Mouse (Mus musculus) limb, embryonic 11.5 days (tissue): ENCODE results near the gene Brd3os. TPM values are rescaled to one million over a fixed set of nuclear protein-coding genes. Genes with fewer than 3 reads are reported as not detected.

ENCODE experiments used
- ATAC-seq: fragments of 200-750 bp; cut with Nextera tagmentation; 2 replicates; pipeline ENCODE4 v1.8.0; 2017; ENCODE audit warnings: low read depth; ENCODE audit not compliant: insufficient number of reproducible peaks, low FRiP score, low TSS enrichment
- DNase-seq: peaks from one replicate; pipeline ENCODE4 v3.0.0-alpha.2; 2015; ENCODE audit warnings: low spot score
- H3K27ac ChIP-seq: fragments of 300-500 bp; sonication (generic); replicated peaks from 2 replicates; pipeline ENCODE4 v1.5.1; 2014; ENCODE audit warnings: low read depth, mild to moderate bottlenecking, low read length
- H3K27me3 ChIP-seq: fragments of 300-500 bp; sonication (generic); 2 replicates; pipeline ENCODE4 v1.6.1; 2014; ENCODE audit warnings: mild to moderate bottlenecking, low read length, mixed read lengths; ENCODE audit not compliant: control insufficient read depth, insufficient read depth
- H3K36me3 ChIP-seq: fragments of 300-500 bp; sonication (generic); 2 replicates; pipeline ENCODE4 v1.6.1; 2014; ENCODE audit warnings: mild to moderate bottlenecking, low read length, moderate library complexity, mixed read lengths; ENCODE audit not compliant: control insufficient read depth, insufficient read depth
- H3K4me1 ChIP-seq: fragments of 300-500 bp; sonication (generic); 2 replicates; pipeline ENCODE4 v1.6.1; 2014; ENCODE audit warnings: low read length, mixed read lengths; ENCODE audit not compliant: control insufficient read depth, insufficient read depth
- H3K4me2 ChIP-seq: fragments of 300-500 bp; sonication (generic); 2 replicates; pipeline ENCODE4 v1.6.1; 2014; ENCODE audit warnings: low read depth, mild to moderate bottlenecking, moderate library complexity; ENCODE audit not compliant: severe bottlenecking
- H3K4me3 ChIP-seq: fragments of 300-500 bp; sonication (generic); 2 replicates; pipeline ENCODE4 v1.5.1; 2014; ENCODE audit warnings: low read depth, low read length
- H3K9ac ChIP-seq: fragments of 300-500 bp; sonication (generic); 2 replicates; pipeline ENCODE4 v1.6.1; 2014; ENCODE audit warnings: mild to moderate bottlenecking, low read length
- H3K9me3 ChIP-seq: fragments of 300-500 bp; sonication (generic); 2 replicates; pipeline ENCODE4 v1.6.1; 2016; ENCODE audit warnings: low read length; ENCODE audit not compliant: control insufficient read depth
- WGBS: fragments of 180-500 bp; shearing (Covaris S2); extraction: QIAGEN DNeasy Blood & Tissue Kit; methylation state at CpG from one replicate; pipeline ENCODE4 v1.1.7; 2014; 5-methylcytosine and 5-hydroxymethylcytosine counted together
- polyA plus RNA-seq: library from polyadenylated mRNA; unstranded; fragments of >200 nt; fragmentation: Nextera tagmentation; extraction: Ambion mirVana; gene quantifications from 2 replicates; pipeline ENCODE4 v1.2.1, GENCODE M21; 2014

Gene Brd3os
- polyA plus RNA-seq, 1 experiment from 2014 or later = 9.8 TPM

- Histone ChIP-seq H3K36me3 (no peaks in the 10 kb centered on the region), H3K27me3 (no peaks in the 10 kb centered on the region), H3K27ac (peak within 1 kb of the TSS; percentile 47; the same call in 1 of the 2 replicates), H3K4me3 (peak within 1 kb of the TSS; percentile 79), H3K9me3 (no peaks in the 10 kb centered on the region), H3K4me2 (peak within 1 kb of the TSS; percentile 99), H3K9ac (peak within 1 kb of the TSS; percentile 81), H3K4me1 (peaks cover 24% of the 10 kb centered on the region)
- ATAC-seq (peak; percentile 84), DNase-seq (peak; percentile 96)
- under 1% methylated on average over 58 of the region's 58 CpGs for WGBS
Observed at GRCm38 (mm10) chr2:27426855-27427457, 15.2 kb upstream of the Brd3os start, which contains the start of gene Vav2. Gene Vav2, minus strand, starts transcription at chr2:27427033.

- H3K36me3 ChIP-seq = no peaks in the 10 kb centered on the region
- H3K27ac ChIP-seq = no peak overlapping the region
- 1% methylated on average over 4 of the region's 4 CpGs for WGBS
- no peaks in the 10 kb centered on the region for H3K9me3 ChIP-seq
- H3K4me2 ChIP-seq = 0 out of 2 replicates have a peak overlapping the region, but pooled peaks have one; percentile 4
- H3K27me3 ChIP-seq = no peaks in the 10 kb centered on the region
- ATAC-seq (no peak), DNase-seq (peak; percentile 91)
- peaks cover 24% of the 10 kb centered on the region for H3K4me1 ChIP-seq
- 0 out of 2 replicates have a peak overlapping the region, but pooled peaks have one; percentile 17 for H3K9ac ChIP-seq
- H3K4me3 ChIP-seq = no peak overlapping the region; the same call in 1 of the 2 replicates
Observed at GRCm38 (mm10) chr2:27428071-27428470, 14.1 kb upstream of the Brd3os start.

GRCm38 (mm10) chr2:27430621-27431020 lies 11.5 kb upstream of the Brd3os start:
- 88% methylated on average over 7 of the region's 7 CpGs for WGBS

GRCm38 (mm10) chr2:27432599-27432998 lies 9.5 kb upstream of the Brd3os start:
- no peak overlapping the region for H3K4me3 ChIP-seq
- no peak overlapping the region for H3K27ac ChIP-seq
- H3K9me3 ChIP-seq = no peaks in the 10 kb centered on the region
- no peak overlapping the region for H3K9ac ChIP-seq
- no peak overlapping the region for H3K4me2 ChIP-seq
- peaks cover 4% of the 10 kb centered on the region for H3K4me1 ChIP-seq
- no peaks in the 10 kb centered on the region for H3K36me3 ChIP-seq
- 83% methylated on average over 2 of the region's 2 CpGs for WGBS
- DNase-seq (no peak), ATAC-seq (no peak)
- no peaks in the 10 kb centered on the region for H3K27me3 ChIP-seq

More at GRCm38 (mm10) chr2:27430621-27431020, 11.5 kb upstream of the Brd3os start:
- Histone ChIP-seq H3K4me3 (no peak overlapping the region), H3K9ac (no peak overlapping the region), H3K36me3 (no peaks in the 10 kb centered on the region), H3K4me1 (peaks cover 9% of the 10 kb centered on the region), H3K27ac (no peak overlapping the region), H3K27me3 (no peaks in the 10 kb centered on the region), H3K9me3 (no peaks in the 10 kb centered on the region), H3K4me2 (no peak overlapping the region)
- DNase-seq = no peak
- ATAC-seq = no peak

- Histone ChIP-seq H3K4me2 (no peak overlapping the region), H3K9me3 (no peaks in the 10 kb centered on the region), H3K4me3 (no peak overlapping the region), H3K36me3 (no peaks in the 10 kb centered on the region), H3K4me1 (peaks cover 9% of the 10 kb centered on the region), H3K9ac (no peak overlapping the region), H3K27me3 (no peaks in the 10 kb centered on the region), H3K27ac (no peak overlapping the region)
- DNase-seq = no peak
- ATAC-seq = no peak
- 59% methylated on average over 1 of the region's 1 CpGs for WGBS
Observed at GRCm38 (mm10) chr2:27437876-27438275, 4.2 kb upstream of the Brd3os start.

- 11% methylated on average over 11 of the region's 11 CpGs for WGBS
- H3K4me3 ChIP-seq = no peak overlapping the region
- ATAC-seq (no peak), DNase-seq (peak; percentile 52)
- peaks cover 11% of the 10 kb centered on the region for H3K4me1 ChIP-seq
- no peaks in the 10 kb centered on the region for H3K27me3 ChIP-seq
- H3K4me2 ChIP-seq = no peak overlapping the region
- no peaks in the 10 kb centered on the region for H3K9me3 ChIP-seq
- H3K9ac ChIP-seq = no peak overlapping the region
- no peak overlapping the region for H3K27ac ChIP-seq
- H3K36me3 ChIP-seq = no peaks in the 10 kb centered on the region
Observed at GRCm38 (mm10) chr2:27438281-27438680, 3.8 kb upstream of the Brd3os start.

GRCm38 (mm10) chr2:27442708-27443449 lies 755 bp downstream of the Brd3os start:
- H3K4me2 ChIP-seq = peak overlapping the region; percentile 88
- H3K27me3 ChIP-seq = no peaks in the 10 kb centered on the region
- DNase-seq (no peak), ATAC-seq (peak; percentile 36)
- H3K36me3 ChIP-seq = peaks cover 2% of the 10 kb centered on the region
- no peaks in the 10 kb centered on the region for H3K9me3 ChIP-seq
- peaks cover 13% of the 10 kb centered on the region for H3K4me1 ChIP-seq
- peak overlapping the region; percentile 77 for H3K9ac ChIP-seq
- WGBS = 36% methylated on average over 20 of the region's 20 CpGs
- H3K27ac ChIP-seq = 0 out of 2 replicates have a peak overlapping the region, but pooled peaks have one; percentile 3
- peak overlapping the region; percentile 59 for H3K4me3 ChIP-seq

GRCm38 (mm10) chr2:27443450-27443708 lies 1.3 kb downstream of the Brd3os start:
- ATAC-seq = no peak
- H3K9ac ChIP-seq = no peak overlapping the region
- peaks cover 10% of the 10 kb centered on the region for H3K4me1 ChIP-seq
- H3K36me3 ChIP-seq = peaks cover 7% of the 10 kb centered on the region
- H3K27me3 ChIP-seq = no peaks in the 10 kb centered on the region
- 79% methylated on average over 5 of the region's 5 CpGs for WGBS
- H3K4me3 ChIP-seq = no peak overlapping the region
- H3K27ac ChIP-seq = no peak overlapping the region
- no peak for DNase-seq
- H3K4me2 ChIP-seq = no peak overlapping the region
- no peaks in the 10 kb centered on the region for H3K9me3 ChIP-seq
